Mouse (Mus musculus): Measurements from ENCODE around the gene Shisa7. TPM values are rescaled to one million over a fixed set of nuclear protein-coding genes. Genes with fewer than 3 reads are reported as not detected.
"Not testable (repeated sequence)": the region's sequence is repeated elsewhere in the genome, so short reads cannot be mapped to it uniquely, and the experiment has no call there.

Shisa7 gene
- polyA plus RNA-seq (2016; fragmentation: Nextera tagmentation; extraction: Ambion mirVana): 0.05 TPM in 1 of 2 replicates, not detected in the other

GRCm38 (mm10) chr7:4844245-4844916 is at the start of gene Shisa7:
Gene Shisa7, minus strand, starts transcription at chr7:4844696.
- Histone ChIP-seq H3K27ac (ENCODE audit: poor library complexity, severe bottlenecking) (no peak within 1 kb of the TSS), H3K4me2 (peak within 1 kb of the TSS; percentile 73), H3K4me3 (peak within 1 kb of the TSS; percentile 43), H3K4me1 (replicated peaks) (peaks cover 26% of the 10 kb centered on the region), H3K27me3 (replicated peaks) (peaks cover 92% of the 10 kb centered on the region), H3K9me3 (replicated peaks) (peaks cover 13% of the 10 kb centered on the region; the same call in 1 of the 2 replicates), H3K9ac (peak within 1 kb of the TSS; percentile 40; the same call in 1 of the 2 replicates), H3K36me3 (no peaks in the 10 kb centered on the region)
- 2% methylated on average over 39 of the region's 41 CpGs for WGBS
- ATAC-seq (ENCODE audit: insufficient number of reproducible peaks, low FRiP score): no peak

GRCm38 (mm10) chr7:4886680-4887079 is 42.2 kb upstream of the Shisa7 start:
- H3K27me3 ChIP-seq (replicated peaks): no peaks in the 10 kb centered on the region
- no peak overlapping the region for H3K9ac ChIP-seq
- H3K4me3 ChIP-seq: no peak overlapping the region
- 0 out of 2 replicates have a peak, but pooled peaks cover 4% of the 10 kb centered on the region for H3K9me3 ChIP-seq (replicated peaks)
- 0 out of 2 replicates have a peak, but pooled peaks cover 10% of the 10 kb centered on the region for H3K36me3 ChIP-seq
- no peaks in the 10 kb centered on the region for H3K4me1 ChIP-seq (replicated peaks)
- no peak for ATAC-seq (ENCODE audit: insufficient number of reproducible peaks, low FRiP score)
- 71% methylated on average over 4 of the region's 4 CpGs for WGBS
- no peak overlapping the region for H3K27ac ChIP-seq (ENCODE audit: poor library complexity, severe bottlenecking)
- H3K4me2 ChIP-seq: no peak overlapping the region

GRCm38 (mm10) chr7:4879036-4879435 is 34.5 kb upstream of the Shisa7 start:
- 84% methylated on average over 1 of the region's 1 CpGs for WGBS
- ATAC-seq (ENCODE audit: insufficient number of reproducible peaks, low FRiP score); H3K4me2 ChIP-seq; H3K9ac ChIP-seq; H3K9me3 ChIP-seq (replicated peaks); H3K36me3 ChIP-seq; H3K4me3 ChIP-seq; H3K27ac ChIP-seq (ENCODE audit: poor library complexity, severe bottlenecking); H3K27me3 ChIP-seq (replicated peaks): not testable (repeated sequence)
- peaks cover 13% of the 10 kb centered on the region for H3K4me1 ChIP-seq (replicated peaks)

GRCm38 (mm10) chr7:4878186-4878585 is 33.7 kb upstream of the Shisa7 start:
- Histone ChIP-seq H3K36me3 (0 out of 2 replicates have a peak, but pooled peaks cover 5% of the 10 kb centered on the region), H3K4me2 (no peak overlapping the region), H3K4me1 (replicated peaks) (peaks cover 13% of the 10 kb centered on the region), H3K4me3 (no peak overlapping the region), H3K9ac (no peak overlapping the region), H3K27me3 (replicated peaks) (no peaks in the 10 kb centered on the region), H3K9me3 (replicated peaks) (0 out of 2 replicates have a peak, but pooled peaks cover 7% of the 10 kb centered on the region), H3K27ac (ENCODE audit: poor library complexity, severe bottlenecking) (no peak overlapping the region)
- no peak for ATAC-seq (ENCODE audit: insufficient number of reproducible peaks, low FRiP score)

- Histone ChIP-seq H3K9ac (peak overlapping the region; percentile 76), H3K9me3 (replicated peaks) (0 out of 2 replicates have a peak, but pooled peaks cover 7% of the 10 kb centered on the region), H3K4me3 (peak overlapping the region; percentile 62), H3K4me2 (peak overlapping the region; percentile 90), H3K36me3 (0 out of 2 replicates have a peak, but pooled peaks cover 2% of the 10 kb centered on the region), H3K27me3 (replicated peaks) (no peaks in the 10 kb centered on the region), H3K27ac (ENCODE audit: poor library complexity, severe bottlenecking) (no peak overlapping the region), H3K4me1 (replicated peaks) (peaks cover 13% of the 10 kb centered on the region)
- WGBS: 5% methylated on average over 11 of the region's 11 CpGs
- peak; percentile 7; the same call in 1 of the 2 replicates for ATAC-seq (ENCODE audit: insufficient number of reproducible peaks, low FRiP score)
These were observed 32.7 kb upstream of the Shisa7 start for GRCm38 (mm10) chr7:4877226-4877625.

- Histone ChIP-seq H3K4me2 (peak within 1 kb of the TSS; percentile 90), H3K9me3 (replicated peaks) (0 out of 2 replicates have a peak, but pooled peaks cover 4% of the 10 kb centered on the region), H3K36me3 (no peaks in the 10 kb centered on the region), H3K4me1 (replicated peaks) (peaks cover 13% of the 10 kb centered on the region), H3K27me3 (replicated peaks) (no peaks in the 10 kb centered on the region), H3K4me3 (peak within 1 kb of the TSS; percentile 62), H3K27ac (ENCODE audit: poor library complexity, severe bottlenecking) (no peak within 1 kb of the TSS), H3K9ac (peak within 1 kb of the TSS; percentile 76)
- peak; percentile 100 for ATAC-seq (ENCODE audit: insufficient number of reproducible peaks, low FRiP score)
- WGBS: 0% methylated on average over 22 of the region's 22 CpGs
These were observed 32.3 kb upstream of the Shisa7 start, which contains the start of gene Isoc2a for GRCm38 (mm10) chr7:4876753-4877221. Gene Isoc2a, plus strand, starts transcription at chr7:4877153.

- Histone ChIP-seq H3K27ac (ENCODE audit: poor library complexity, severe bottlenecking) (no peak within 1 kb of the TSS), H3K4me2 (no peak within 1 kb of the TSS), H3K36me3 (no peaks in the 10 kb centered on the region), H3K9ac (no peak within 1 kb of the TSS), H3K4me1 (replicated peaks) (0 out of 2 replicates have a peak, but pooled peaks cover 12% of the 10 kb centered on the region), H3K27me3 (replicated peaks) (no peaks in the 10 kb centered on the region), H3K9me3 (replicated peaks) (no peaks in the 10 kb centered on the region), H3K4me3 (no peak within 1 kb of the TSS)
- ATAC-seq (ENCODE audit: insufficient number of reproducible peaks, low FRiP score): no peak
- WGBS: 52% methylated on average over 6 of the region's 6 CpGs
These were observed 25.6 kb upstream of the Shisa7 start, which contains the start of gene Isoc2b for GRCm38 (mm10) chr7:4870133-4870532. Gene Isoc2b, minus strand, starts transcription at chr7:4870258.

- Histone ChIP-seq H3K27me3 (replicated peaks) (no peaks in the 10 kb centered on the region), H3K9ac (peak overlapping the region; percentile 81), H3K27ac (ENCODE audit: poor library complexity, severe bottlenecking) (peak overlapping the region; percentile 53; the same call in 1 of the 2 replicates), H3K4me3 (peak overlapping the region; percentile 78), H3K9me3 (replicated peaks) (no peaks in the 10 kb centered on the region), H3K36me3 (no peaks in the 10 kb centered on the region), H3K4me1 (replicated peaks) (peaks cover 15% of the 10 kb centered on the region; the same call in 1 of the 2 replicates), H3K4me2 (peak overlapping the region; percentile 68)
- ATAC-seq (ENCODE audit: insufficient number of reproducible peaks, low FRiP score): no peak
- 46% methylated on average over 10 of the region's 10 CpGs for WGBS
These were observed 22.2 kb upstream of the Shisa7 start for GRCm38 (mm10) chr7:4866631-4867180.

- Histone ChIP-seq H3K27me3 (replicated peaks) (no peaks in the 10 kb centered on the region), H3K4me1 (replicated peaks) (peaks cover 15% of the 10 kb centered on the region; the same call in 1 of the 2 replicates), H3K36me3 (no peaks in the 10 kb centered on the region), H3K27ac (ENCODE audit: poor library complexity, severe bottlenecking) (peak overlapping the region; percentile 64; the same call in 1 of the 2 replicates), H3K9me3 (replicated peaks) (no peaks in the 10 kb centered on the region), H3K4me2 (peak overlapping the region; percentile 68), H3K4me3 (peak overlapping the region; percentile 78), H3K9ac (peak overlapping the region; percentile 81)
- ATAC-seq (ENCODE audit: insufficient number of reproducible peaks, low FRiP score): peak; percentile 100
- 3% methylated on average over 40 of the region's 40 CpGs for WGBS
These were observed 21.3 kb upstream of the Shisa7 start for GRCm38 (mm10) chr7:4865579-4866493.

- Histone ChIP-seq H3K9me3 (replicated peaks) (no peaks in the 10 kb centered on the region), H3K36me3 (no peaks in the 10 kb centered on the region), H3K4me1 (replicated peaks) (peaks cover 15% of the 10 kb centered on the region; the same call in 1 of the 2 replicates), H3K9ac (no peak overlapping the region), H3K4me2 (peak overlapping the region; percentile 68), H3K27me3 (replicated peaks) (no peaks in the 10 kb centered on the region), H3K4me3 (peak overlapping the region; percentile 78; the same call in 1 of the 2 replicates), H3K27ac (ENCODE audit: poor library complexity, severe bottlenecking) (no peak overlapping the region)
- no peak for ATAC-seq (ENCODE audit: insufficient number of reproducible peaks, low FRiP score)
- WGBS: 60% methylated on average over 5 of the region's 5 CpGs
These were observed 20.6 kb upstream of the Shisa7 start for GRCm38 (mm10) chr7:4865090-4865489.

All from heart, embryonic 12.5 days (tissue).